Mouse (Mus musculus) spleen, postnatal 4 days (tissue): ENCODE results near the gene Cd200r3.

Experiments used
- DNase-seq, 2 experiments: peaks; one replicate each; pipeline ENCODE4 v3.0.0; 2022; ENCODE audit warnings: low spot score in 2 of 2

Gene Cd200r3

DNA sequence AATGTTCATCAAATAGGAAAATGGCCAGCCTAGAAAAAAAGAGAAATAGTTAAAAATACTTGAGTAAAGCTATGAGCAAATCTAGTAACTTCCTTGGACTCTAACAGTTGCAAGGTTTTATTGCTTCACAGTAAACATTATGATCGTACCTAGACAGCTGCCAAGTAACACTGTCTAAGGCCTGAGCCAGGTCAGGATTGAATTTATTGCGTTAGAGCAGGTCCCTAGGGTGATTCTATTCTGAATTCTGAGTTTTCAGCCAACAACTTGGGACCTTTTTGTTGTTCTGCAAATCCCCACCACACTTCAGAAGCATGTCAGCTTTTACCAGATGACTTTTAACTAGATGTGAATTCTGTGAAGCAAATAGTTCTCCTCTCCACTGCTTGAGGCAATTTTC, 87.3 kb downstream of the Cd200r3 start:
- DNase-seq = no peak
